Mouse (Mus musculus) lung, postnatal 0 days (tissue): ENCODE results near the gene Mcoln1. TPM values are rescaled to one million over a fixed set of nuclear protein-coding genes. Genes with fewer than 3 reads are reported as not detected.

Source experiments
- ATAC-seq: fragments of 200-750 bp; cut with Nextera tagmentation; 2 replicates; pipeline ENCODE4 v1.8.0; 2017; ENCODE audit warnings: moderate library complexity
- DNase-seq: peaks from one replicate; pipeline ENCODE4 v3.0.0-alpha.2; 2016; ENCODE audit warnings: low spot score
- H3K27ac ChIP-seq: fragments of 300-500 bp; sonication (generic); 2 replicates; pipeline ENCODE4 v1.5.1; 2014; ENCODE audit warnings: antibody characterized with exemption, mild to moderate bottlenecking, low read length, mixed read lengths
- H3K27me3 ChIP-seq: fragments of 300-500 bp; sonication (generic); replicated peaks from 2 replicates; pipeline ENCODE4 v1.6.1; 2014; ENCODE audit warnings: low read length, mixed read lengths; ENCODE audit not compliant: insufficient read depth
- H3K36me3 ChIP-seq: fragments of 300-500 bp; sonication (generic); 2 replicates; pipeline ENCODE4 v1.6.1; 2014; ENCODE audit warnings: low read length, mixed read lengths; ENCODE audit not compliant: insufficient read depth
- H3K4me1 ChIP-seq: fragments of 300-500 bp; sonication (generic); 2 replicates; pipeline ENCODE4 v1.6.1; 2014; ENCODE audit warnings: antibody characterized with exemption, low read depth, low read length, mixed read lengths; ENCODE audit not compliant: insufficient read depth
- H3K4me2 ChIP-seq: fragments of 300-500 bp; sonication (generic); replicated peaks from 2 replicates; pipeline ENCODE4 v1.6.1; 2014; ENCODE audit warnings: low read depth, mild to moderate bottlenecking, low read length, moderate library complexity, mixed read lengths
- H3K4me3 ChIP-seq: fragments of 300-500 bp; sonication (generic); 2 replicates; pipeline ENCODE4 v1.5.1; 2014; ENCODE audit warnings: low read depth, low read length
- H3K9ac ChIP-seq: fragments of 300-500 bp; sonication (generic); replicated peaks from 2 replicates; pipeline ENCODE4 v1.6.1; 2014; ENCODE audit warnings: low read depth, mild to moderate bottlenecking
- H3K9me3 ChIP-seq: fragments of 300-500 bp; sonication (generic); 2 replicates; pipeline ENCODE4 v1.6.1; 2016; ENCODE audit warnings: low read length, mixed read lengths
- CTCF ChIP-seq: IDR thresholded peaks from 2 replicates; pipeline ENCODE4 v1.5.1; 2016; ENCODE audit warnings: antibody characterized with exemption, mild to moderate bottlenecking
- EP300 ChIP-seq: IDR thresholded peaks from 2 replicates; pipeline ENCODE4 v1.6.1; 2016; ENCODE audit warnings: antibody characterized with exemption, mild to moderate bottlenecking, control low read depth
- WGBS: fragments of 180-500 bp; shearing (Covaris S2); extraction: QIAGEN DNeasy Blood & Tissue Kit; methylation state at CpG from one replicate; pipeline ENCODE4 v1.1.7; 2014; 5-methylcytosine and 5-hydroxymethylcytosine counted together
- polyA plus RNA-seq: library from polyadenylated mRNA; unstranded; fragments of >200 nt; fragmentation: Nextera tagmentation; extraction: Ambion mirVana; gene quantifications from 2 replicates; pipeline ENCODE4 v1.2.1, GENCODE M21; 2015

The Mcoln1 gene
- polyA plus RNA-seq, 1 experiment from 2014 or later: 38.5 TPM

DNA sequence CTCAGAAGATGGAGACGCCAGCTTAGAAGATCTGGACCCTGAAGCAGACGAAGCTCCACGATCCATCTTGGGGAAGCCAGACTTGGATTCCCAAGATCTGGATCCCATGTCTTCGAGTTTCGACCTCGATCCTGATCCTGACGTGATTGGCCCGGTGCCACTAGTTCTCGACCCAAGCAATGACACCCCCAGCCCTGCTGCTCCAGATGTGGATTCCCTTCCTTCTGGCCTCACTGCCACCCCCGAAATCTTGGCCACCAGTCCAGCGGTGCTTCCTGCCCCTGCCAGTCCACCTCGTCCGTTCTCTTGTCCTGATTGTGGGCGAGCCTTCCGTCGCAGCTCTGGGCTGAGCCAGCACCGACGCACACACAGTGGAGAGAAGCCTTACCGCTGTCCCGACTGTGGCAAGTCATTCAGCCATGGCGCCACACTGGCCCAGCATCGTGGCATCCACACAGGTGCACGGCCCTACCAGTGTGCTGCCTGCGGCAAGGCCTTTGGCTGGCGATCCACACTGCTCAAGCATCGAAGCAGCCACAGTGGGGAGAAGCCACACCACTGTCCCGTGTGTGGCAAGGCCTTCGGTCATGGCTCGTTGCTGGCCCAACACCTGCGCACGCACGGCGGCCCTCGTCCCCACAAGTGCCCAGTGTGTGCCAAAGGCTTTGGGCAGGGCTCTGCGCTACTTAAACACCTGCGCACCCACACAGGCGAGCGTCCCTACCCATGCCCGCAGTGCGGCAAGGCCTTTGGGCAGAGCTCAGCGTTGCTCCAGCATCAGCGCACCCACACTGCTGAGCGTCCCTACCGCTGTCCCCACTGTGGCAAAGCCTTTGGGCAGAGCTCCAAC lies 4.5 kb upstream of the Mcoln1 start:
- H3K9ac ChIP-seq: no peak overlapping the region
- DNase-seq: no peak
- ATAC-seq: no peak
- H3K9me3 ChIP-seq: no peaks in the 10 kb centered on the region
- TF ChIP-seq EP300: no peak
- no peak for TF ChIP-seq CTCF
- peaks cover 9% of the 10 kb centered on the region; the same call in 1 of the 2 replicates for H3K36me3 ChIP-seq
- no peak overlapping the region for H3K27ac ChIP-seq
- WGBS: 96% methylated on average over 43 of the region's 44 CpGs
- no peak overlapping the region for H3K4me3 ChIP-seq
- H3K4me1 ChIP-seq: peaks cover 7% of the 10 kb centered on the region; the same call in 1 of the 2 replicates
- H3K27me3 ChIP-seq: no peaks in the 10 kb centered on the region
- H3K4me2 ChIP-seq: no peak overlapping the region

DNA sequence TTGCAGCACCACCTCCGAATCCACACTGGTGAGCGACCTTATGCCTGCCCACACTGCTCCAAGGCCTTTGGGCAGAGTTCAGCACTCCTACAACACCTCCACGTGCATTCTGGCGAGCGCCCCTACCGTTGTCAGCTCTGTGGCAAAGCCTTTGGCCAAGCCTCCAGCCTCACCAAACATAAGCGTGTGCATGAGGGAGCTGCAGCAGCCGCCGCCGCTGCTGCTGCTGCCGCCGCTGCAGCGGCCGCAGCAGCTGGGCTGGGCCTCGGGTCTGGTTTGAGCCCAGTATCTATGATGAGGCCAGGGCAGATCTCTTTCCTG lies 3.9 kb upstream of the Mcoln1 start:
- Histone ChIP-seq H3K4me3 (no peak overlapping the region), H3K9ac (no peak overlapping the region), H3K27me3 (no peaks in the 10 kb centered on the region), H3K36me3 (peaks cover 9% of the 10 kb centered on the region; the same call in 1 of the 2 replicates), H3K9me3 (no peaks in the 10 kb centered on the region), H3K4me2 (no peak overlapping the region), H3K4me1 (peaks cover 13% of the 10 kb centered on the region; the same call in 1 of the 2 replicates), H3K27ac (no peak overlapping the region)
- DNase-seq: no peak
- no peak for TF ChIP-seq CTCF
- no peak for TF ChIP-seq EP300
- WGBS: 93% methylated on average over 15 of the region's 15 CpGs
- ATAC-seq: no peak

DNA sequence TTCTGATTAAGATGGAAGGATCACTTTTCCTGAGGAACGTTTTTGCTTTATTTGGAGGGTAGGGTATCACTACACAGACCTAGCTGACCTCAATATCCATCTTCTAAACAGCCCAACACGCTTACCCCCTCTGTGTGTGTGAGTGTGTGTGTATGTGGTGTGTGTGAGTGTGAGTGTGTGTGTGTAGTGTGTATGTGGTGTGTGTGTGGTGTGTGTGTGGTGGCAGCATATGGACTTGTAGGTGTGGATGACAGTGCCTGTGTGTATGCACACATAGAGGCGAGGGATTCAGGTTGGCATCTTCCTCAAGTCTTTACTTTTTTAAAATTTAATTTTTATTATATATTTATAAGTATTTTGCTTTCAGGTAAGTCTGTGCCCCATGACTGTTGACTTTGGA lies 1.7 kb upstream of the Mcoln1 start:
- Histone ChIP-seq H3K9ac (no peak overlapping the region), H3K4me2 (no peak overlapping the region), H3K27ac (no peak overlapping the region), H3K9me3 (no peaks in the 10 kb centered on the region), H3K27me3 (no peaks in the 10 kb centered on the region), H3K4me3 (no peak overlapping the region), H3K4me1 (peaks cover 13% of the 10 kb centered on the region; the same call in 1 of the 2 replicates), H3K36me3 (peaks cover 9% of the 10 kb centered on the region; the same call in 1 of the 2 replicates)
- no peak for ATAC-seq
- no peak for TF ChIP-seq EP300
- no peak for TF ChIP-seq CTCF
- no peak for DNase-seq
- 83% methylated on average over 3 of the region's 3 CpGs for WGBS

DNA sequence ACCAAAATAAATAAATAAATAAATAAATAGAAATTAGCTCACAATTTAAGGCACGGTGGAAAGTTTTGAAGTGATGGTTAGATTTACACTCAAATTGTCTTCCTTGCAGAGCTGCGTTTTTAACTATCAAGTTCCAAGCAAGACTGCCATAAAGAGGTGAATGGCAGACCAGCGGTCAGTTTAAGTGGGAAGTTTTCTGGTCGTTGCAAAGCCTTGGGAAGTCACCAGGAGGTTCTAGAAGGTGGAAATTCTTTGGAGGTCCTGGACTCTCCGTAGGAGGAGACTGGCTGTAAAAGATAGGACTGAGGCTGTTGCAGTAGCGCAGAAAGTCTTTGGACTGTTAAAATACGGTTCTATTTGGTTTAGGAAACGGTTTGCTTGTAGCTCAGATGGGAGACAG lies 506 bp upstream of the Mcoln1 start:
- peak overlapping the region; percentile 64 for H3K9ac ChIP-seq
- no peaks in the 10 kb centered on the region for H3K9me3 ChIP-seq
- H3K27ac ChIP-seq: peak overlapping the region; percentile 81
- ATAC-seq (peak; percentile 9), DNase-seq (no peak)
- no peaks in the 10 kb centered on the region for H3K27me3 ChIP-seq
- TF ChIP-seq EP300 (no peak), CTCF (no peak)
- peak overlapping the region; percentile 86 for H3K4me2 ChIP-seq
- 2% methylated on average over 8 of the region's 8 CpGs for WGBS
- H3K4me3 ChIP-seq: peak overlapping the region; percentile 79
- H3K36me3 ChIP-seq: peaks cover 9% of the 10 kb centered on the region; the same call in 1 of the 2 replicates
- peaks cover 7% of the 10 kb centered on the region; the same call in 1 of the 2 replicates for H3K4me1 ChIP-seq

DNA sequence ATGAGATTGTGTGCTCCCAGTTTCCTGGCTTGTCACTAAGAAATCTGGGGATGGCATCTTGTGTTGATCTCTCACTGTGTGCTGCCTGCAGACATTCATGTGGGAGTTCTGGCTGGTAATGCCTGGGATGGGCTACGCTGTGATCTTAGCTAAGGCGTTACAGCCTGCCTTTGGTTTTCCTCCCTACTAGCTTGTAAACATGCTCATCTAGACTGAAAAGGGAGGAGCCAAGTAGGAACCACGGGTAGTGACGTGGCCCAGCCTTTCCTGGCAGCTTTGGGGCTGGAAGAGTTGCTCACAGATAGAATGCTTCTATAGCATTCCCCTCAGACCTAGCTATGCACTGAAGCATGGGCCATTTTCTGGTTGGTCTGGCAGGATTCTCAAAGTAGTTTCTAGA lies 2.0 kb downstream of the Mcoln1 start:
- H3K4me2 ChIP-seq: no peak overlapping the region
- TF ChIP-seq CTCF (no peak), EP300 (no peak)

DNA sequence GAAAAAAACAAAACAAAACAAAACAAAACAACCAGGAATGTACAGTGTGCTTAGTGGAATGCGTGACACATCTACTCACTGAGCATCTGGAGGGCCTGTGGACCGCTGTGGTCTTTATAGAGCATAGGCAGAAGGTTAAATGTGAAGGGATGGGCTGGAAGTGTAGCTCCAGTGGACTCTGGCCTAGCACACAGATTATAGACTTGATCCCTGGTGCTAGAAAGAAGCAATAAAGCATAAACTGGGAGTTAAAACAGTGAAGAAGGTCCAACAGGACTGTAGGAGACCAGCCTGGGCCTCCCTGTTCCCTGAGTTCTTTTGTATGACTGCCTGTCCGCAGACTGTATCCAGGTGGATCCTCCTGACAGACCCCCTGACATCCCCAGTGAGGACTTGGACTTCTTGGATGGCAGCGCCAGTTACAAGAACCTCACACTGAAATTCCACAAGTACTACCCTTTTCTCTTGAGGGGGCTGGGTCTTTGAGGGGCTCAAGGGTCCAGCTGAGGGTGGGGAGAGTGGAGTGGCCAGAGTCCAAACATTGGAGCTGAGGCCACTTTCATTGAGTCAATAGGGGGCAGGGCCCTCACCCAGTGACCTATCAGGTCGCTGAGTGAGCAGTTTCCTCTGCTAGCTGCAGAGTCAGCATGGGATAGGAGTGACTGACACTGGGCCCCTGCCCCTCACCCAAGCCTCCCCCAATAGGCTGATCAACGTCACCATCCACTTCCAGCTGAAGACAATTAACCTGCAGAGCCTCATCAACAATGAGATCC lies 7.9 kb downstream of the Mcoln1 start:
- H3K4me1 ChIP-seq: no peaks in the 10 kb centered on the region
- H3K9me3 ChIP-seq: no peaks in the 10 kb centered on the region
- ATAC-seq (no peak), DNase-seq (no peak)
- no peak overlapping the region for H3K4me2 ChIP-seq
- peaks cover 17% of the 10 kb centered on the region for H3K36me3 ChIP-seq
- no peak for TF ChIP-seq EP300
- no peak for TF ChIP-seq CTCF
- WGBS: 75% methylated on average over 6 of the region's 6 CpGs
- no peaks in the 10 kb centered on the region for H3K27me3 ChIP-seq
- no peak overlapping the region for H3K9ac ChIP-seq
- H3K27ac ChIP-seq: no peak overlapping the region
- no peak overlapping the region for H3K4me3 ChIP-seq

More for the DNA sequence above, 2.0 kb downstream of the Mcoln1 start:
- 52% methylated on average over 4 of the region's 4 CpGs for WGBS
- Histone ChIP-seq H3K4me1 (peaks cover 7% of the 10 kb centered on the region; the same call in 1 of the 2 replicates), H3K36me3 (peaks cover 13% of the 10 kb centered on the region), H3K9me3 (no peaks in the 10 kb centered on the region), H3K4me3 (no peak overlapping the region), H3K27ac (no peak overlapping the region), H3K27me3 (no peaks in the 10 kb centered on the region), H3K9ac (no peak overlapping the region)
- DNase-seq (peak; percentile 26), ATAC-seq (no peak)
